ENCODE assay signal across 25 mouse cellular contexts in the genomic region with DNA sequence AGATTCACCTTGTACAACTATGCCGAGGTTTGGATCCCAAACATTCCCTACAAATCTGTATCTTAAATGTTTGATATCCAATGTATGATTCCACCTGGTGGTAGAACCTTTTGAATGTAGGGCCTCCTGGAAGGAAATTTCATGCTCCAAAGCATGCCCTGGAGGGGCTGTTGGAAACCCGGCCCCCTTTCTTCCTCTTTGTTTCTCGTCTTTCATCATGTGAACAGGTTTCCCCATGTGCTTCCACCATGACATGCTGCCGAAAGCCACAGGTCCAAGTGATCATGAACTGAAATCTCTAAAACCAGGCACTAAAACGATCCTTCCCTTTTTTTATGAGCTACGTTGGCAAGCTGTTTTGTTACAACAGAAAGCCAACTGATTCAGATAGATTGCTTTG. TPM values are rescaled to one million over a fixed set of nuclear protein-coding genes. Genes with fewer than 3 reads are reported as not detected.
DNase-seq lines count a peak whose midpoint lies in the region; ATAC-seq and TF ChIP-seq lines count a peak whose summit lies in the region.
"Had no signal": no experiment of that assay in that cellular context is flagged by ENCODE, and none has a peak within 500 bp of the region (broad histone marks: within the 10 kb centered on the region; RNA-seq: fewer than 3 reads in every experiment).

No protein-coding gene starts in this region.

- H3K36me3 ChIP-seq in heart, adult 2 months (ENCODE audit: control insufficient read depth, insufficient read depth, low read length), result no peaks in the 10 kb centered on the region
- H3K36me3 ChIP-seq: embryonic facial prominence, embryonic 13.5 days; embryonic facial prominence, embryonic 15.5 days; forebrain, embryonic 10.5 days; forebrain, embryonic 12.5 days; G1E had no signal

- no peaks in the 10 kb centered on the region for H3K4me1 ChIP-seq in heart, adult 2 months (ENCODE audit: control insufficient read depth, insufficient read depth, low read length)
- H3K4me1 ChIP-seq: embryonic facial prominence, embryonic 15.5 days; forebrain, embryonic 12.5 days had no signal

- intact Hi-C loops in heart, adult 2 months (cut with DNase I), result no loop called here

- no peaks in the 10 kb centered on the region for H3K79me2 ChIP-seq in heart, adult 2 months (replicated peaks; ENCODE audit: control insufficient read depth, insufficient read depth, low read length)

- TF ChIP-seq EP300 in heart, adult 2 months (IDR thresholded peaks at IDR 0.05; ENCODE audit: insufficient read depth, low read depth, low read length), result no peak

- 88% methylated on average over 6 of the region's 6 CpGs for WGBS in heart, adult 2 months

- H3K27me3 ChIP-seq in heart, adult 2 months (ENCODE audit: control insufficient read depth, insufficient read depth, low read length), result peaks cover 2% of the 10 kb centered on the region; the same call in 1 of the 2 replicates
- H3K27me3 ChIP-seq: embryonic facial prominence, embryonic 13.5 days; embryonic facial prominence, embryonic 15.5 days; forebrain, embryonic 12.5 days; Patski had no signal

- no peak overlapping the region for H3K4me3 ChIP-seq in heart, adult 2 months
- H3K4me3 ChIP-seq: embryonic facial prominence, embryonic 13.5 days; embryonic facial prominence, embryonic 15.5 days; erythroblast, embryonic 14.5 days; forebrain, embryonic 10.5 days; forebrain, embryonic 12.5 days had no signal

- no peak for TF ChIP-seq CTCF in heart, adult 2 months (IDR thresholded peaks at IDR 0.05)

- peak; percentile 66 for DNase-seq in heart, adult 11 months
- DNase-seq in heart, adult 2 months, result no peak
- no peak for DNase-seq in embryo, embryonic 9.5 days (ENCODE audit: extremely low spot score)
- DNase-seq: adrenal gland, adult 8-10 months; adrenal gland, postnatal 14 days; adrenal gland, postnatal 36 days; B cell, adult 2 months; cerebellum, adult 11-12 months; cerebellum, adult 2 months; cerebellum, adult 9-10 months; cerebellum, postnatal 10 days; cerebellum, postnatal 25 days had no signal

- H3K9ac ChIP-seq in heart, adult 2 months (ENCODE audit: low read depth, low read length), result no peak overlapping the region
- H3K9ac ChIP-seq: embryonic facial prominence, embryonic 13.5 days; embryonic facial prominence, embryonic 15.5 days; forebrain, embryonic 12.5 days had no signal

- TF ChIP-seq POLR2A in heart, adult 2 months (IDR thresholded peaks at IDR 0.05; ENCODE audit: insufficient read depth, low read depth, low read length), result no peak

- peak; percentile 69 for ATAC-seq in granulocyte monocyte progenitor cell, adult 5-6 weeks (replicated peaks; ENCODE audit: poor library complexity, severe bottlenecking)
- peak; percentile 42 for ATAC-seq in megakaryocyte progenitor cell, adult 5-6 weeks (replicated peaks; ENCODE audit: poor library complexity)
- ATAC-seq: activated CD4-positive, CD25-positive, alpha-beta regulatory T cell, adult 4 months; CD4-positive, CD25-positive, alpha-beta regulatory T cell, adult 4 months; forebrain, embryonic 14.5 days; forebrain, embryonic 16.5 days; Patski had no signal

- H3K27ac ChIP-seq in heart, adult 2 months, result no peak overlapping the region
- H3K27ac ChIP-seq: embryonic facial prominence, embryonic 13.5 days; embryonic facial prominence, embryonic 15.5 days; forebrain, embryonic 10.5 days; forebrain, embryonic 12.5 days had no signal

RNA-seq across cellular contexts. Expression of gene Pctp, which starts 11.0 kb away (rescaled TPM):
- total RNA-seq in heart, adult 2 months (2021), result 1 to 10 TPM; 4.0 to 4.4 TPM
- 2.2 and 3.1 TPM in 2 replicates for polyA plus RNA-seq in heart, adult 2 months (2012; rRNA removed)
- total RNA-seq in granulocyte monocyte progenitor cell, adult 5-6 weeks (2014; fragmentation: Nextera tagmentation), result 16.0 and 24.3 TPM in 2 replicates
- total RNA-seq in granulocyte monocyte progenitor cell, adult 5-6 weeks (2017), result 19.0 and 28.8 TPM in 2 replicates
- total RNA-seq in megakaryocyte progenitor cell, adult 5-6 weeks (2015), result 14.3 and 17.8 TPM in 2 replicates
- total RNA-seq in megakaryocyte progenitor cell, adult 5-6 weeks (2017), result 24.9 and 25.4 TPM in 2 replicates

RNA-seq across cellular contexts. Expression of gene Tmem100, which starts 16.5 kb away (rescaled TPM):
- 10 to 100 TPM; 14.7 to 18.3 TPM for total RNA-seq in heart, adult 2 months (2021)
- 5.4 and 11.4 TPM in 2 replicates for polyA plus RNA-seq in heart, adult 2 months (2012; rRNA removed)
- total RNA-seq in granulocyte monocyte progenitor cell, adult 5-6 weeks (2014; fragmentation: Nextera tagmentation), result 0.79 TPM in 1 of 2 replicates, not detected in the other
- 0.46 TPM in 1 of 2 replicates, not detected in the other for total RNA-seq in granulocyte monocyte progenitor cell, adult 5-6 weeks (2017)
- 0.22 TPM in 1 of 2 replicates, not detected in the other for total RNA-seq in megakaryocyte progenitor cell, adult 5-6 weeks (2015)
- 0.17 TPM in 1 of 2 replicates, not detected in the other for total RNA-seq in megakaryocyte progenitor cell, adult 5-6 weeks (2017)
- polyA plus RNA-seq: activated CD4-positive, CD25-positive, alpha-beta regulatory T cell, adult 4 months; CD4-positive, CD25-positive, alpha-beta regulatory T cell, adult 4 months; erythroblast, embryonic 14.5 days; Patski had no signal

Comparison
In these comparisons a context has a peak if more than half of its experiments do, and no peak if none do; other contexts are left out.
1. RNA of gene Tmem100, which starts 16.5 kb away (total RNA-seq): 14.7 to 18.3 TPM in heart, adult 2 months; 0.46 to 0.79 TPM in granulocyte monocyte progenitor cell, adult 5-6 weeks and 0.17 to 0.22 TPM in megakaryocyte progenitor cell, adult 5-6 weeks; every median in the first group is over 4 times any median in the second.